25 mouse cellular contexts compared by ENCODE assay signal in genomic region chr3:56256271-56256670, GRCm38 (mm10).
"Had no signal": no experiment of that assay in that cellular context is flagged by ENCODE, and none has a peak within 500 bp of the region (broad histone marks: within the 10 kb centered on the region; RNA-seq: fewer than 3 reads in every experiment).

No protein-coding gene starts in this region.

- ATAC-seq: forebrain, postnatal 0 days; hindbrain, postnatal 0 days; intestine, embryonic 16.5 days had no signal

- H3K27me3 ChIP-seq: heart, embryonic 13.5 days; heart, embryonic 15.5 days; hindbrain, embryonic 13.5 days; hindbrain, embryonic 15.5 days; kidney, embryonic 15.5 days; limb, embryonic 12.5 days had no signal

- H3K4me1 ChIP-seq: heart, embryonic 13.5 days; heart, embryonic 15.5 days; hindbrain, embryonic 15.5 days; kidney, embryonic 15.5 days; limb, embryonic 12.5 days had no signal

- H3K4me2 ChIP-seq: heart, embryonic 11.5 days; heart, embryonic 13.5 days; heart, embryonic 15.5 days; hindbrain, embryonic 13.5 days; hindbrain, embryonic 15.5 days; kidney, embryonic 15.5 days; limb, embryonic 12.5 days had no signal

- H3K9me3 ChIP-seq: heart, embryonic 15.5 days; hindbrain, embryonic 13.5 days; hindbrain, embryonic 15.5 days; kidney, embryonic 15.5 days; limb, embryonic 10.5 days; limb, embryonic 12.5 days had no signal

- H3K27ac ChIP-seq: heart, adult 2 months; heart, embryonic 13.5 days; heart, embryonic 15.5 days; hindbrain, embryonic 13.5 days; hindbrain, embryonic 15.5 days; hindbrain, postnatal 0 days; kidney, embryonic 15.5 days; kidney, postnatal 0 days; left cerebral cortex, adult 2 months; limb, embryonic 10.5 days; limb, embryonic 12.5 days had no signal

- H3K36me3 ChIP-seq: heart, embryonic 13.5 days; heart, embryonic 15.5 days; hindbrain, embryonic 13.5 days; hindbrain, embryonic 15.5 days; kidney, embryonic 15.5 days; limb, embryonic 10.5 days; limb, embryonic 12.5 days had no signal

- H3K4me3 ChIP-seq: heart, adult 2 months; heart, embryonic 13.5 days; heart, embryonic 15.5 days; hindbrain, embryonic 13.5 days; hindbrain, embryonic 15.5 days; kidney, embryonic 15.5 days; left cerebral cortex, adult 2 months; limb, embryonic 10.5 days; limb, embryonic 12.5 days had no signal

- DNase-seq: forebrain, postnatal 0 days; gastrocnemius, postnatal 14 days; gastrocnemius, postnatal 36 days; heart, adult 11 months; heart, adult 2 months; heart, postnatal 14 days; heart, postnatal 36 days; kidney, adult 11 months; kidney, adult 2 months; kidney, adult 9 months; kidney, postnatal 14 days; kidney, postnatal 36 days; liver had no signal

- H3K9ac ChIP-seq: forebrain, postnatal 0 days; heart, embryonic 13.5 days; heart, embryonic 15.5 days; hindbrain, embryonic 13.5 days; hindbrain, embryonic 15.5 days; kidney, embryonic 15.5 days; limb, embryonic 12.5 days had no signal
